Mouse (Mus musculus) spleen, adult 2 months (tissue): ENCODE measurements around the gene Zmpste24. TPM values are rescaled to one million over a fixed set of nuclear protein-coding genes. Genes with fewer than 3 reads are reported as not detected.

Experiments
- DNase-seq, 2 experiments: peaks; one replicate each; pipeline versions ENCODE4 v3.0.0 to v3.0.0-alpha.2; 2012 to 2021; ENCODE audit warnings: low spot score in 2 of 2, low read depth in 1 of 2
- H3K27ac ChIP-seq: fragments of 200-500 bp; 2 replicates; pipeline ENCODE4 v1.5.1; 2012; ENCODE audit warnings: low read length, inconsistent platforms; ENCODE audit not compliant: insufficient read depth
- H3K27me3 ChIP-seq: fragments of 200-500 bp; 2 replicates; pipeline ENCODE4 v1.6.1; 2012; ENCODE audit warnings: mild to moderate bottlenecking, moderate library complexity, low read length, inconsistent platforms; ENCODE audit not compliant: control insufficient read depth, insufficient read depth
- H3K36me3 ChIP-seq: fragments of 200-500 bp; 2 replicates; pipeline ENCODE4 v1.6.1; 2012; ENCODE audit warnings: mild to moderate bottlenecking, low read length, inconsistent platforms; ENCODE audit not compliant: control insufficient read depth, insufficient read depth
- H3K4me1 ChIP-seq: fragments of 200-500 bp; 2 replicates; pipeline ENCODE4 v1.6.1; 2011; ENCODE audit warnings: inconsistent platforms; ENCODE audit not compliant: control insufficient read depth, insufficient read depth, insufficient read length
- H3K4me3 ChIP-seq: fragments of 200-500 bp; 2 replicates; pipeline ENCODE4 v1.5.1; 2011; ENCODE audit warnings: mild to moderate bottlenecking, inconsistent platforms; ENCODE audit not compliant: insufficient read depth, insufficient read length; ENCODE audit errors: extremely low read depth
- CTCF ChIP-seq: fragments of 200-500 bp; IDR thresholded peaks from 2 replicates; pipeline ENCODE4 v1.5.1; 2011; ENCODE audit warnings: mild to moderate bottlenecking, inconsistent platforms; ENCODE audit not compliant: insufficient read depth, insufficient read length, insufficient replicate concordance; ENCODE audit errors: extremely low read depth
- POLR2A ChIP-seq: fragments of 200-500 bp; IDR thresholded peaks from 2 replicates; pipeline ENCODE4 v1.6.1; 2011; ENCODE audit warnings: low read depth, low read length, inconsistent platforms
- WGBS: fragments of 180-500 bp; shearing (Covaris S2); methylation state at CpG from one replicate; pipeline ENCODE4 v1.1.7; 2018; 5-methylcytosine and 5-hydroxymethylcytosine counted together
- polyA plus RNA-seq: library from polyadenylated mRNA; depleted of rRNA; stranded (reverse); fragments of >200 nt; gene quantifications from 2 replicates; pipeline ENCODE4 v1.2.3, GENCODE M21; 2012; rRNA removed

Gene Zmpste24
- 8.1 and 9.8 TPM in 2 replicates for polyA plus RNA-seq

DNA sequence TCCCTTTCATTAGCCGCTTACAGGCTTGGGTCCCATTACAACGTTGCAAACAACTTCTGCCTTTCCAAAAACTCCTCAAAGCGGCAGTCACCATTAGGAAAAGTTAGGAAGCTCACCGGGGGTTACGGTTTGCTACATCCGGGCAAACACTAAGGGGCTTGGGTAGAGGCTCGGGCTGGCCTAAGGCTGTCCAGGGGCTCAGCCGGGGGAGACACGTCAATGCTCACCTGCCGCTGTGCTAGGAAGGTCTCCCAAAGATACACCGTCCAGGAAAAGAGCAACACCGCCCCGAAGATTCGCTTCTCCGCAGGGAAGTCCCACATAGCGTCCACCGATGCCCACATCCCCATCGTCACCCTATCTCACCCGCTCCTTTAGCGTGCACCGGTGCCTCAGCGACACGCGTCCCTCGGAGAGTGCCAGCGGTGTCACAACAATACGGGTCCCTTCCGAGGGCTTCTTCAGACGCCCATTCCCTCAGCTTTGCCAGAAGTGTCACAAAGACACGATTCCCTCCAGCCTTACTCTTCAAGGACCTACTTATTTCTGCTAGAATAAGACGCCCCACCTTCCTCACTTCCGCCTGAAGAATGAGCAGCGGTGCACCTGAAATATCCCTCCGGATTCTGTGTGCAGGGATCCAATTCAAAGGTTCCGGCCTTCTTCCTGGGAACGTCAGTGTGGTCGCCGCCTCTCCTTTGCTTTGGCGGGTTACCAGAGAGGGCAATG is at the start of gene Zmpste24:
Gene Zmpste24, minus strand, starts transcription at position 592 of the 729 bp plus-strand sequence.
- WGBS: under 1% methylated on average over 39 of the region's 39 CpGs
- H3K4me1 ChIP-seq: peaks cover 3% of the 10 kb centered on the region; the same call in 1 of the 2 replicates
- no peaks in the 10 kb centered on the region for H3K27me3 ChIP-seq
- DNase-seq: peak; percentile 71 to 81
- peak within 1 kb of the TSS; percentile 60 for H3K27ac ChIP-seq
- H3K36me3 ChIP-seq: peaks cover 13% of the 10 kb centered on the region
- H3K4me3 ChIP-seq: peak within 1 kb of the TSS; percentile 89
- TF ChIP-seq CTCF: no peak
- TF ChIP-seq POLR2A: no peak; the same call in 1 of the 2 replicates

DNA sequence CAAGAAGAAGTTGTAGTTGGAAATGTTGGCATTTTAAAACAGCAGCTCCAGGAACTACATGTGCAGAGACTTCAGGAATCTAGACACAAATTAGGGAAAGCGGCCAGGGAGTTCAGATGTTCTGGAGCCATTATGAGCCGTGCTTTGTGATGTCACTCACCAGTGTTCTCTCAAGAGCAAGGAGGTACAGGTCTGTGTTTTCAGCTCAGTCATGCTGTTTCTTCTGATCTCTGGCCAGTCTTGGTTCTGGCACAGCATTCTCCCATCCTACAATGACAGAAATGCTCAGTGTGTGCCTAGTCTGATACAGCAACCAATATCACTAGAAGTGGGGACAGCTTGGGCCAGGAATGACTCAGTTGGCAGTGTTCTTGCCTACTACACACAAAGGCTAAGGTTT is 11.1 kb upstream of the Zmpste24 start, which contains the start of gene Tmco2:
Gene Tmco2, minus strand, starts transcription at position 101 of the 400 bp plus-strand sequence.
- Histone ChIP-seq H3K4me3 (no peak within 1 kb of the TSS), H3K36me3 (no peaks in the 10 kb centered on the region), H3K27ac (no peak within 1 kb of the TSS), H3K4me1 (no peaks in the 10 kb centered on the region), H3K27me3 (no peaks in the 10 kb centered on the region; the same call in 1 of the 2 replicates)
- DNase-seq: no peak
- WGBS: 93% methylated on average over 2 of the region's 2 CpGs
- no peak for TF ChIP-seq POLR2A
- no peak for TF ChIP-seq CTCF

DNA sequence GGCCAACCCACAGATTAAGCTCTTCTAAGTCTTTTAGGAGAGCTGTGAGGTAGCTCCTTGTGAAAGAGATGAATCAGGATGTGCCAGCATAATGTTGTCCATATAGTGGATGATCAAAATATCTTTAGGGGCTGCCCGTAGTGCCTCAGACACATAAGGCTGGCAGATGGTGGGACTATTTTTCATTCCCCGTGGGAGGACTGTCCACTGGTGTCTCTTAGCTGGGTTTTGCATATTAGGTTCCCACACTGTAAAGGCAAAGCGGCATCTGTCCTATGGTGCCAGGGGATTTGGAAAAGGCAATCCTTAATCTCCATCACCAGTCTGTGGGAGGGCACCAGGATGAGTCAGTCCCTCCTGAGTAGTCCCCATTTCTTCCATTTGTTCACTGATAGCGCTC is 5.3 kb upstream of the Zmpste24 start:
- WGBS: 87% methylated on average over 4 of the region's 4 CpGs
- H3K4me1 ChIP-seq: no peaks in the 10 kb centered on the region

DNA sequence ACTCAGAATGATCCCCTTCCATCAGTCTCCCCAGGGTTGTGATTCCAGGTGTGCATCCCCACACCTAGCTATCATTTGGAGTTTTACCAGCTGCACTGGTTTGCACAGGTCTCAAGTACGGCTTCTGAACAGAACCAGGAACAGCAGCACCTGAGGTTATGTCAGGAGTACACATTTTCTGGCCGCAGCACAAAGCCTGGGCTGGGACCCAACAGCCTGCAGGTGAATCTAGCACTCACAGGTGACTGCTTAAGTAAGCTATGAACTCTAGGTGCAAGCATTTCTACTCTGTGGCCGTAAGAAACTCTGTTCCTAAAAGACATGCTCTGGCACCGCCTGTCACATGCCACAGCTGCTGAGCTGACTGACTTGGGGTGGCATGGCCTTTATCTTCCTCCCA is 7.8 kb downstream of the Zmpste24 start:
- DNase-seq: no peak
- H3K27me3 ChIP-seq: no peaks in the 10 kb centered on the region
- 91% methylated on average over 4 of the region's 4 CpGs for WGBS
- no peak overlapping the region for H3K4me3 ChIP-seq
- no peak overlapping the region for H3K27ac ChIP-seq
- no peaks in the 10 kb centered on the region for H3K4me1 ChIP-seq
- TF ChIP-seq POLR2A (no peak), CTCF (no peak)
- peaks cover 24% of the 10 kb centered on the region for H3K36me3 ChIP-seq

More for the DNA sequence above, 5.3 kb upstream of the Zmpste24 start:
- DNase-seq: no peak
- Histone ChIP-seq H3K4me3 (no peak overlapping the region), H3K27me3 (no peaks in the 10 kb centered on the region; the same call in 1 of the 2 replicates), H3K36me3 (no peaks in the 10 kb centered on the region), H3K27ac (no peak overlapping the region)
- TF ChIP-seq POLR2A: no peak
- no peak for TF ChIP-seq CTCF

DNA sequence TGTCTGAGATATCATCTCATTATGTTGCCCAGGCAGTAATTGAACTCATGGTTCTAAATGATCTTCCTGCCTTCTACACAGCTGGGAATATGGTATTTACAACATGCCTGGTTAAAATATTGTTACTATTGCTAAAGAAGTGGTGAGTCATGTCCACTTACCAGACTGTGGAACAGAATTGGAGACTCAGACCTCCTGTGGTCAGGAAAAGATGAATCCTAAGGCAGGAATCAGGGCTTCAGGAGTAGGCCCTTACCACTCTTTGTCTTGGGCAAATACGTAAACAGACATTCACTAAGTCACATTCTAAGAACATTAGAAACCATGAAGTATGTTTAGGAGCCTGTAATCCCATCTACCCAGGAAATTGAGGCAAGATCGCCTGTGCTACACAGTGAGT is 9.3 kb downstream of the Zmpste24 start:
- no peak for DNase-seq
- H3K27me3 ChIP-seq: no peaks in the 10 kb centered on the region
- WGBS: 95% methylated on average over 2 of the region's 2 CpGs

DNA sequence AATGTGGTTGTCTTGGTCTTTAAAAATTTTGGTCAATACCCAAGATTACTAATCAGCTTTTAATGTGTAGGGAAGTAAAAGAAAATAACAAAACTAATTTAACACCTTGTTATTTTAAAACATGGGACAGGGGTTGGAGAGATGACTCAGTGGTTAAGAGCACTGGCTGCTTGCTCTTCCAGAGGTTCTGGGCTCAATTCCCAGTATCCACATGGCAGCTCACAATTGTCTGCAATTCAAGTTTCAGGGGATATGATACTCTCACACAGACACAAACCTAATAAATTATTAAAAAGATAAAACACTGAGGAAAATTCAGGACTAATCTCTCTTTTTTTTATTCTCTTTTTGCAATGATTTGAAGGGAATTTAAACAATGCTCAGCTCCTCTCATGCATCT is 13.5 kb downstream of the Zmpste24 start:
- TF ChIP-seq POLR2A: no peak
- no peak for TF ChIP-seq CTCF
- H3K27me3 ChIP-seq: no peaks in the 10 kb centered on the region
- no peak overlapping the region for H3K4me3 ChIP-seq
- H3K4me1 ChIP-seq: no peaks in the 10 kb centered on the region
- H3K27ac ChIP-seq: no peak overlapping the region
- H3K36me3 ChIP-seq: peaks cover 17% of the 10 kb centered on the region
- no peak for DNase-seq

More for the DNA sequence above, 9.3 kb downstream of the Zmpste24 start:
- H3K36me3 ChIP-seq: peaks cover 19% of the 10 kb centered on the region
- TF ChIP-seq CTCF (no peak), POLR2A (no peak)
- no peak overlapping the region for H3K27ac ChIP-seq
- H3K4me1 ChIP-seq: no peaks in the 10 kb centered on the region
- H3K4me3 ChIP-seq: no peak overlapping the region

DNA sequence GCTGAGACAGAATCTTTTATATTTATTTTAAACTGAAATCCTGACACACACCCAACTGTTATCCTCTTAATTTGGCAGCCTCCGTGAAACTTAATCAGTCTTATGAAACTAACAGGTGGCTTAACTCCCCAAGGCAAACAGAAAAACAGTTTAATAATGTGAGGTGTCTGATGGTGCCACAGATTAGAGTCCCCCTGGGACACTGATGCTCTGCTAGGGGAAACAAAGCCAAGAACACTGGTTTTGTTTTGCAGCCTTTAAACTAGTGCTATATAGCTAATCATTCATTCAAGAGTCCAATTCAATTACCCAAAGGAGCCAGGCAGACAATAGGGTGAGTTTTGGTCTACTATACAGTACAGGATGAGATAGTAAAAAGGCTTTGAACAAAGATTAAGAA is 17.6 kb downstream of the Zmpste24 start:
- Histone ChIP-seq H3K27ac (no peak overlapping the region), H3K4me1 (no peaks in the 10 kb centered on the region), H3K36me3 (peaks cover 20% of the 10 kb centered on the region), H3K4me3 (no peak overlapping the region), H3K27me3 (no peaks in the 10 kb centered on the region)
- DNase-seq: no peak
- no peak for TF ChIP-seq CTCF
- no peak for TF ChIP-seq POLR2A
- WGBS: 39% methylated on average over 1 of the region's 1 CpGs
